Mouse (Mus musculus) kidney, embryonic 15.5 days (tissue): ENCODE measurements around the gene Pik3cb. TPM values are rescaled to one million over a fixed set of nuclear protein-coding genes. Genes with fewer than 3 reads are reported as not detected.
A peak's percentile ranks its signal among the peaks of the same experiment; 100 is the strongest.

ENCODE experiments used
- ATAC-seq: fragments of 200-750 bp; cut with Nextera tagmentation; replicated peaks from 2 replicates; pipeline ENCODE4 v1.8.0; 2017; ENCODE audit warnings: moderate TSS enrichment; ENCODE audit not compliant: low FRiP score
- H3K27ac ChIP-seq: fragments of 300-500 bp; sonication (generic); 2 replicates; pipeline ENCODE4 v1.5.1; 2015; ENCODE audit warnings: mild to moderate bottlenecking, inconsistent platforms
- H3K27me3 ChIP-seq: fragments of 300-500 bp; sonication (generic); 2 replicates; pipeline ENCODE4 v1.6.1; 2015; ENCODE audit warnings: inconsistent platforms
- H3K36me3 ChIP-seq: fragments of 300-500 bp; sonication (generic); 2 replicates; pipeline ENCODE4 v1.6.1; 2015; ENCODE audit warnings: inconsistent platforms
- H3K4me1 ChIP-seq: fragments of 300-500 bp; sonication (generic); 2 replicates; pipeline ENCODE4 v1.6.1; 2015; ENCODE audit warnings: inconsistent platforms
- H3K4me2 ChIP-seq: fragments of 300-500 bp; sonication (generic); 2 replicates; pipeline ENCODE4 v1.6.1; 2015; ENCODE audit warnings: moderate library complexity, mild to moderate bottlenecking, inconsistent platforms
- H3K4me3 ChIP-seq: fragments of 300-500 bp; sonication (generic); replicated peaks from 2 replicates; pipeline ENCODE4 v1.5.1; 2015; ENCODE audit warnings: mild to moderate bottlenecking, inconsistent platforms
- H3K9ac ChIP-seq: fragments of 300-500 bp; sonication (generic); 2 replicates; pipeline ENCODE4 v1.6.1; 2015; ENCODE audit warnings: mild to moderate bottlenecking, inconsistent platforms
- H3K9me3 ChIP-seq: fragments of 300-500 bp; sonication (generic); replicated peaks from 2 replicates; pipeline ENCODE4 v1.6.1; 2016; ENCODE audit warnings: inconsistent platforms
- WGBS: fragments of 180-500 bp; shearing (Covaris S2); methylation state at CpG from one replicate; pipeline ENCODE4 v1.1.7; 2015; ENCODE audit warnings: mixed read lengths; 5-methylcytosine and 5-hydroxymethylcytosine counted together
- polyA plus RNA-seq: library from polyadenylated mRNA; unstranded; fragments of >200 nt; fragmentation: Nextera tagmentation; extraction: Ambion mirVana; gene quantifications from 2 replicates; pipeline ENCODE4 v1.2.1, GENCODE M21; 2015

Gene Pik3cb
- polyA plus RNA-seq, 1 experiment from 2014 or later = 1.4 TPM

DNA sequence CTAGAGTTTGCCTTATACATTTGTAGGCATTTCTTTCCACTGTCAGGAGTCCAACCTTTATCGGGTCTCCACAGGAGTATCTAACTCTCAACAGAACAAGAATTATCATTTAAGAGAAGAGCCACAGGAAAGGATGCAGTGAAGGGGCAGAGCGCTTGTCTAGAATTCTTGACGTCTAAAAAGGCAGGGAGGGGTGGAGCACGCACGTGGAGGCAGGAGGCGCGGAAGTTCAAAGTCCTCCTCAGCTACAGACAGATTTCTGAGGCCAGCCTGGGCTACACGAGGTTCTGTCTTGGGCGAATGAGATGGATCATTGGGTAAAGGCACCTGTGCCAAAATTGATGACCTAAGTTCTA, 23.7 kb upstream of the Pik3cb start:
- Histone ChIP-seq H3K9ac (no peak overlapping the region), H3K4me3 (no peak overlapping the region), H3K27me3 (no peaks in the 10 kb centered on the region), H3K9me3 (no peaks in the 10 kb centered on the region), H3K27ac (no peak overlapping the region), H3K36me3 (no peaks in the 10 kb centered on the region), H3K4me1 (no peaks in the 10 kb centered on the region), H3K4me2 (no peak overlapping the region)
- WGBS = 66% methylated on average over 9 of the region's 9 CpGs
- ATAC-seq = no peak

DNA sequence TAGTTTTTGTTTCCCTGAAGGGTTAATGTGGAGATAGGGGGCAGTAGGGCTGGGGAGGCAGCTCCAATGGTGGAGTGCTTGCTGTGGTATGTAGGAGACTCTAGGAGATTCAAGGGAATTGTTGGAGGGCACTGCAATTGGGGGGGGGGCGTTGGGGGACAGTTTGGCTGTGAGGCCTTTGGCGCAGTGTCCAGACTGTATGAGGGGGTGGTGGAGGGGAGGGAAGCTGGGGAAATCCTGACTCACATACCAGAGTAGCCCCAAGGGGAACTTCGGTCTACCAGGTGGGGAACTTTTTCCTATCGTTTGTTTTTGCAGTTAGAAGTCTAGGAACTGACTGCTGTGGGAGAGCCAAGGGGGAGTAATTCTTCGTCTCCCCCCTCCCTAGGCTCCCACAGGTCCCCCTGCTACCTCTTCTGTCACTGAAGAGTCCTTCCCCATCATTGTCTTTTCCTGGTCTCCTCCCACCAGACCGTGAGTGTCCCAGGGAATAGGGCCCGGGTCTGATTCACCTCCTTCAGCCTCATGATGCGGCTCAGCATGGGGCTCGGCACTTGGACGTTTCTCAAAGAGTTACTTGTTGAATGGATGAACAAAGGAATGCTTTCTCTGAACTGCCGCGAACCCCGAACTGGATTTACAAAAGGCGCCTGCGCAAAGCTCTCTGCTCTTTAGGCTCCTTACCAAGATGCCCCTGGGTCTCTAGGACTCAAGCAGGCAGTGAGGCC, 23.2 kb upstream of the Pik3cb start:
- Histone ChIP-seq H3K9ac (no peak overlapping the region), H3K27me3 (no peaks in the 10 kb centered on the region), H3K4me2 (peak overlapping the region; percentile 18; the same call in 1 of the 2 replicates), H3K4me1 (no peaks in the 10 kb centered on the region), H3K9me3 (no peaks in the 10 kb centered on the region), H3K27ac (no peak overlapping the region), H3K4me3 (no peak overlapping the region), H3K36me3 (no peaks in the 10 kb centered on the region)
- no peak for ATAC-seq
- WGBS = 27% methylated on average over 15 of the region's 15 CpGs

DNA sequence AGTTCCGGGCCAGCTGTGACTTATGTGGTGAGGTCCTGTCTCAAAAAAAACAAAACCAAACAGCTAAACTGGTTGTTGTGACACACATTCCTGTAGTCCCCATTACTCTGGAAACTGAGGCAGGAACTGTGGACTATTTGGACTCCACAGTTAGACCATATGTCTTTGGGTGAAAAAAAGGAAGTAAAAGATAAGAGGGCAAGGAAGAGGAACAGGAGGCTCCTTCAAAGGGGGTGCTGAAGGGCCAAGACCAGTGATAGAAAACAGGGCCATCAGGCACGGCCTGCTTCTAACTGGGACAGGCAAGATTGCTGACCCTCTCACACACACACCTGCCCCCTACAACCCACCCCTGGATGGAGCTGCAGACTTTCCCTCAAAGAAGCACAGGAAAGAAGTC, 22.4 kb upstream of the Pik3cb start:
- no peak for ATAC-seq
- H3K4me2 ChIP-seq = no peak overlapping the region
- no peak overlapping the region for H3K9ac ChIP-seq
- no peaks in the 10 kb centered on the region for H3K27me3 ChIP-seq
- H3K4me3 ChIP-seq = no peak overlapping the region
- no peaks in the 10 kb centered on the region for H3K36me3 ChIP-seq
- no peaks in the 10 kb centered on the region for H3K4me1 ChIP-seq
- 83% methylated on average over 2 of the region's 2 CpGs for WGBS
- H3K27ac ChIP-seq = no peak overlapping the region
- H3K9me3 ChIP-seq = no peaks in the 10 kb centered on the region

GRCm38 (mm10) chr9:99160780-99161179, 20.4 kb upstream of the Pik3cb start:
- no peaks in the 10 kb centered on the region for H3K9me3 ChIP-seq
- H3K27me3 ChIP-seq = no peaks in the 10 kb centered on the region
- WGBS = 88% methylated on average over 5 of the region's 5 CpGs
- no peaks in the 10 kb centered on the region for H3K36me3 ChIP-seq
- H3K27ac ChIP-seq = no peak overlapping the region
- no peaks in the 10 kb centered on the region for H3K4me1 ChIP-seq
- H3K4me3 ChIP-seq = no peak overlapping the region
- no peak overlapping the region for H3K9ac ChIP-seq
- H3K4me2 ChIP-seq = no peak overlapping the region
- ATAC-seq = no peak

GRCm38 (mm10) chr9:99159932-99160331, 19.5 kb upstream of the Pik3cb start:
- H3K4me2 ChIP-seq = no peak overlapping the region
- H3K4me1 ChIP-seq = no peaks in the 10 kb centered on the region
- no peaks in the 10 kb centered on the region for H3K9me3 ChIP-seq
- H3K4me3 ChIP-seq = no peak overlapping the region
- no peak overlapping the region for H3K27ac ChIP-seq
- no peaks in the 10 kb centered on the region for H3K36me3 ChIP-seq
- WGBS = 81% methylated on average over 5 of the region's 5 CpGs
- H3K27me3 ChIP-seq = no peaks in the 10 kb centered on the region
- no peak for ATAC-seq
- H3K9ac ChIP-seq = no peak overlapping the region

GRCm38 (mm10) chr9:99158708-99159107, 18.3 kb upstream of the Pik3cb start:
- Histone ChIP-seq H3K4me2 (no peak overlapping the region), H3K4me3 (no peak overlapping the region), H3K9ac (no peak overlapping the region), H3K27ac (no peak overlapping the region), H3K9me3 (no peaks in the 10 kb centered on the region), H3K36me3 (no peaks in the 10 kb centered on the region), H3K4me1 (no peaks in the 10 kb centered on the region), H3K27me3 (no peaks in the 10 kb centered on the region)
- 84% methylated on average over 6 of the region's 6 CpGs for WGBS
- no peak for ATAC-seq

- ATAC-seq = no peak
- H3K36me3 ChIP-seq = no peaks in the 10 kb centered on the region
- no peaks in the 10 kb centered on the region for H3K4me1 ChIP-seq
- no peaks in the 10 kb centered on the region for H3K27me3 ChIP-seq
- H3K9ac ChIP-seq = no peak overlapping the region
- H3K27ac ChIP-seq = no peak overlapping the region
- H3K9me3 ChIP-seq = no peaks in the 10 kb centered on the region
- H3K4me2 ChIP-seq = no peak overlapping the region
- WGBS = 54% methylated on average over 7 of the region's 7 CpGs
- H3K4me3 ChIP-seq = no peak overlapping the region
Measured at GRCm38 (mm10) chr9:99158203-99158632, 17.8 kb upstream of the Pik3cb start.

DNA sequence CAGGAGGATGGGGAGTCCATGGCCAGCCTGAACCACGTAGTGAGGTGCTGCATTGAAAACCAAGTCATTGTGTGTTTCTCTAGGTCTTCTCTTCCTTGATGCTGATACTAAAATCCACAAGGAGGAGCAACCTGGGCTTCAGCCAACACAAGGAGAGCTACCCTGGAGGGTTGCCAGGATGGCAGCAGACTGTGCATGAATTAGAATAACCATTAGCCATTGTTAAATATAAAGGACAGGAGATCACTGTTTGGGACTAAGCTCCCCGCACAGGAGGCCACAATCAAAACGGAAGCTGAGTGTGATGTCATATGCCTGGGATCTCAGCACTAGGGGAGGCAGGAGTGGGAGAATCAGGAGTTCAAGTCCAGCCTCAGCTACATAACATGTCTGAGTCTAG, 13.2 kb upstream of the Pik3cb start:
- Histone ChIP-seq H3K4me3 (no peak overlapping the region), H3K4me1 (no peaks in the 10 kb centered on the region), H3K27me3 (no peaks in the 10 kb centered on the region), H3K9ac (no peak overlapping the region), H3K36me3 (no peaks in the 10 kb centered on the region), H3K27ac (0 out of 2 replicates have a peak overlapping the region, but pooled peaks have one; percentile 7), H3K4me2 (no peak overlapping the region), H3K9me3 (no peaks in the 10 kb centered on the region)
- WGBS = 39% methylated on average over 3 of the region's 3 CpGs
- no peak for ATAC-seq

DNA sequence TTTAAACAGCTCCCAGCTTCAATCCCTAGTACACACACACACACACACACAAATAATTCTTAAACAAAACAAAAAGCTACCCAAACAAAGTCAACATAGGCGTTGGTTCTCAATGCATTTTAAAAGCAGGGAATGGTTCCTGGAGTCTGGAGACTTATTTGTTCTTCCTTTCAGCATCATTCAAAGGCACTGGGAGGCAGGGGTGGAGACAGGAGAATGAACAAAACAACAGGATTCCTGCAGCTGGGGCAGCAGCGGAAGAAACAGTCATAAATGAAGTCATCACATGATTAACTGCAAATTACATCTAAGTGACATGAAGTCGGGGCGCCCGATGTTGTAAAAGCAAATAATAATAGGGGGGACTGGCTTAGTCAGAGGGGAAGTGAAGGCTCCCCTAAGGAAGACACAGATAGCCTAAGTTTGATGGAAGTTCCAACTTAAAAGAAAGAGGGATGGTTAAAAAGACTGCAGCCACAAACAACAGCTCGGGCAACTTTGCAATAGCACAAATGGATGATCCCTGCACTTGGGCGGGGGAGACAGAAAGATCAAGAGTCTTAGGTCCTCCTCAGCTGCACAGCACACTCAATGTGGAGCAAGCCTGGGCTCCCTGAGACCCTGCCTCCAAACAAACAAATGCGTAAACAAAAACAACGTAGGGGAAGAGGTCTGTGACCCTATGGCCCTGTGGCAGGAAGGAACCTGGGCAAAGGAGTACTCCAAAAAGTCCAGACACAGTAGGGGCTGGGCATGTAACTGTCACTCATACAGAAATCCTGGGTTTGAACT, 12.5 kb upstream of the Pik3cb start:
- Histone ChIP-seq H3K27ac (peak overlapping the region; percentile 7; the same call in 1 of the 2 replicates), H3K36me3 (no peaks in the 10 kb centered on the region), H3K9ac (no peak overlapping the region), H3K9me3 (no peaks in the 10 kb centered on the region), H3K27me3 (no peaks in the 10 kb centered on the region), H3K4me2 (no peak overlapping the region), H3K4me1 (no peaks in the 10 kb centered on the region), H3K4me3 (no peak overlapping the region)
- no peak for ATAC-seq
- 19% methylated on average over 9 of the region's 9 CpGs for WGBS

DNA sequence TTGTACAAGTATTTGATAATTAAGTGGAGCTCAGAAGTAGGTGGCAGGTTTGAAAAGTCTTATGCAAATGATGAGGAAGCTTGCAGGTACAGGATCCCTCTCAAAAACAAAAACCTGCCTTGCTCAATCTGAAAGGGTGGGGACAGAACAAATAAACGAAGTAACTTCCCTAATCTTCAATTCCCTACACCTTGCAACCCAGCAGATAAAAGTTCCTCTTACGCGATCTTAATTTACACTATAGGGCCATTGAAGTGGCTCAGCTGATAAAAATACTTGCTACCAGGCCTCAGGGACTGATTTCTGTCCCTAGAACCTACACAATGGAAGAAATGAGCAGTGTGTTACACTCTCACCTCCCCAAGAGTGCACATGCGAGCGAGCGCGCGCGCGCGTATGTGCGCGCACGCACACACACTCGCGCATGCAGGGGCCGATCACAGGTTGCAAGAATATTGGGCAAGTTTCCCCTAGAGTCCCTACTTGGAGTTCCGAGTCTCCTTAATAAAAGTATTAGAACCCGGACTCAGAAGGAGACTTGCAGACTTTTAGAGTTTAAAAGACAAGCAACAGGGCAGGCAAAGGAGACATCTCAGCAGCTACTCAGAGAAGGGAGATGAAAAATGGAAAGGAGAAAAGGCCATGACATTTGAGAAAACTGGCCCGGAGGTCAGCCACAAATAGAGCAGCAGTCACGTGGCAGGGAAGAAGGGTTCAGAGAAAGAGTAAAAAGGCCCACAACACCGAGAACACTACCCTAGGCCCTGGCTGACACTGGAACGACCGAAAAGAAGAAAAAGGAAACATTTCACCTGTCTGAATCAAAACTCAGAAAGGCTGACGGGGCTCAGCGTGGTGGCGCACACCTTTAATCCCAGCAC, 6.7 kb upstream of the Pik3cb start:
- ATAC-seq = no peak
- Histone ChIP-seq H3K4me2 (no peak overlapping the region), H3K9ac (no peak overlapping the region), H3K4me3 (no peak overlapping the region), H3K4me1 (no peaks in the 10 kb centered on the region), H3K9me3 (no peaks in the 10 kb centered on the region), H3K27me3 (peaks cover 9% of the 10 kb centered on the region; the same call in 1 of the 2 replicates), H3K36me3 (no peaks in the 10 kb centered on the region), H3K27ac (no peak overlapping the region)
- 84% methylated on average over 27 of the region's 27 CpGs for WGBS

- 63% methylated on average over 6 of the region's 6 CpGs for WGBS
- Histone ChIP-seq H3K9me3 (no peaks in the 10 kb centered on the region), H3K9ac (no peak overlapping the region), H3K36me3 (no peaks in the 10 kb centered on the region), H3K27ac (no peak overlapping the region), H3K4me3 (no peak overlapping the region), H3K4me1 (no peaks in the 10 kb centered on the region), H3K27me3 (peaks cover 21% of the 10 kb centered on the region), H3K4me2 (no peak overlapping the region)
- ATAC-seq = no peak
Measured at GRCm38 (mm10) chr9:99145756-99146155, 5.3 kb upstream of the Pik3cb start.
